Mouse (Mus musculus) hindbrain, embryonic 13.5 days (tissue): ENCODE data around the gene Bpifa2. TPM values are rescaled to one million over a fixed set of nuclear protein-coding genes. Genes with fewer than 3 reads are reported as not detected.
"Not testable (repeated sequence)": the region's sequence is repeated elsewhere in the genome, so short reads cannot be mapped to it uniquely, and the experiment has no call there.

ENCODE experiments used
- ATAC-seq: fragments of 200-750 bp; cut with Nextera tagmentation; 2 replicates; pipeline ENCODE4 v1.8.0; 2017; ENCODE audit warnings: moderate TSS enrichment; ENCODE audit not compliant: low FRiP score
- H3K27ac ChIP-seq: fragments of 300-500 bp; sonication (generic); 2 replicates; pipeline ENCODE4 v1.5.1; 2015; ENCODE audit warnings: inconsistent platforms, mild to moderate bottlenecking, moderate library complexity
- H3K27me3 ChIP-seq: fragments of 300-500 bp; sonication (generic); 2 replicates; pipeline ENCODE4 v1.6.1; 2015; ENCODE audit warnings: mild to moderate bottlenecking, inconsistent platforms
- H3K36me3 ChIP-seq: fragments of 300-500 bp; sonication (generic); 2 replicates; pipeline ENCODE4 v1.6.1; 2015; ENCODE audit warnings: mild to moderate bottlenecking, inconsistent platforms
- H3K4me1 ChIP-seq: fragments of 300-500 bp; sonication (generic); replicated peaks from 2 replicates; pipeline ENCODE4 v1.6.1; 2015; ENCODE audit warnings: inconsistent platforms
- H3K4me2 ChIP-seq: fragments of 300-500 bp; sonication (generic); 2 replicates; pipeline ENCODE4 v1.6.1; 2015; ENCODE audit warnings: inconsistent platforms, mild to moderate bottlenecking, moderate library complexity
- H3K4me3 ChIP-seq: fragments of 300-500 bp; sonication (generic); 2 replicates; pipeline ENCODE4 v1.5.1; 2015; ENCODE audit warnings: mild to moderate bottlenecking, inconsistent platforms
- H3K9ac ChIP-seq: fragments of 300-500 bp; sonication (generic); 2 replicates; pipeline ENCODE4 v1.6.1; 2015; ENCODE audit warnings: mild to moderate bottlenecking, inconsistent platforms
- H3K9me3 ChIP-seq: fragments of 300-500 bp; sonication (generic); 2 replicates; pipeline ENCODE4 v1.6.1; 2016; ENCODE audit warnings: inconsistent platforms
- WGBS: fragments of 180-500 bp; shearing (Covaris S2); methylation state at CpG from one replicate; pipeline ENCODE4 v1.1.7; 2015; 5-methylcytosine and 5-hydroxymethylcytosine counted together
- polyA plus RNA-seq: library from polyadenylated mRNA; unstranded; fragments of >200 nt; fragmentation: Nextera tagmentation; extraction: Ambion mirVana; gene quantifications from 2 replicates; pipeline ENCODE4 v1.2.1, GENCODE M21; 2015

Gene Bpifa2
- polyA plus RNA-seq, 1 experiment from 2014 or later, result not detected

DNA sequence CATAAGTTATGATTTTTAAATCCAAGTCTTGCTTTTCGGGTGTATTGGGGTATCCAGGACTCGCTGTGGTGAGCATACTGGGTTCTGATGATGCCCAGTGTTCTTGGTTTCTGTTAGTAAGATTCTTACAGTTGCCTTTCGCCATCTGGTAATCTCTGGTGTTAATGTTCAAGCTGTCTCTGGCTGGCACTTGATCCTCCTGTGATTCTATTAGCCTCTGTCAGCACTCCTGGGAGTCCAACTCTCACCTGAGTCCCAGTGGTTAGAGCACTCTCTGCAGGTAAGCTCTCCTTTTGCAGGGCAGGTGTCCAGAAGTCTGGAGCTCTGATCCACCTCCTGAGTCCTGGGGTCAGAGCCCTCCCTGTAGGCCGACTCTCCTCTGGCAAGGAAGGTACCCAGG is 16.6 kb downstream of the Bpifa2 start:
- WGBS, result 91% methylated on average over 4 of the region's 4 CpGs
- not testable (repeated sequence) for H3K27ac ChIP-seq, H3K4me1 ChIP-seq, H3K4me3 ChIP-seq, H3K9ac ChIP-seq, ATAC-seq, H3K4me2 ChIP-seq, H3K27me3 ChIP-seq, H3K36me3 ChIP-seq, H3K9me3 ChIP-seq

DNA sequence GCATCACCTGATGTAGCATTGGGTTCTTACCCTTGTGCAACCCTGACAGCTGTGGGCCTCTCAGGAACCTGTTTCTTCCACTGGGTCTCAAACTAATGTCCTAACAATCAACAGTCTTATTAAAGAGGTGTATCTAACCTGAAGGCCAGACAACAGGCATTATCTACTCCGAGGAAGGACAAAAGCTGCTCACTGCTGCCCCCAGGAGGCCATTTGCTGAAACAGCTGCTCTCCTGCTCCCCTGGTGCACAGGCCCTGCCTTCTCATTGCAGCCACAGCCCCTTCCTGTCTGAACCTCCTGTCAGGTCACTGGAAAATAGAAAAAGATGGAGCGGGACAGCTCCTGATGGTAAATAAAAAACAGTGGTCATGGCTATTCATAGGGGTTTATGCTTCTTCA is 30.9 kb downstream of the Bpifa2 start:
- 56% methylated on average over 2 of the region's 2 CpGs for WGBS
- Histone ChIP-seq H3K36me3 (no peaks in the 10 kb centered on the region), H3K9me3 (no peaks in the 10 kb centered on the region)

DNA sequence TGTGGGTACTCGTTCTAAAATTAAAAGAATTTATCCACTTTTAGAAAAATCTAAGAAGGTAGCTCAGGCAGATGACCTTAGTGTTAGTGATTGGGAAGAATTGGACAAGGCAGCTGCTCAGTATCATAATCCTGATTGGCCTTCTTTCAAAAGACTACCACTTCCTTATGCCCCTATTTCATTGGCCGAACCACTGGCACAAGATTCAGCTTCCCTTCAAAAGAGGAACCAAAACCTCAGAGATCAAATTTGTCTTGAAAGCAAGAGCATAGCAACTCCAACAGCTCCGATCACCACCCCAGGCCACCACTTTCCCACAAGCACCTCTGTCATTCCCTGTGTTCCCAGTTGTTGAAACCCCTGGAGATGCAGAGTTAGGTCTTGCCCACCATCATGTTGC is 36.7 kb downstream of the Bpifa2 start:
- 94% methylated on average over 3 of the region's 3 CpGs for WGBS
- no peaks in the 10 kb centered on the region for H3K9me3 ChIP-seq
- H3K27me3 ChIP-seq, result no peaks in the 10 kb centered on the region
- no peak overlapping the region for H3K9ac ChIP-seq
- H3K4me1 ChIP-seq, result peaks cover 4% of the 10 kb centered on the region
- H3K4me3 ChIP-seq, result no peak overlapping the region
- no peaks in the 10 kb centered on the region for H3K36me3 ChIP-seq
- H3K27ac ChIP-seq, result no peak overlapping the region
- ATAC-seq, result no peak
- H3K4me2 ChIP-seq, result no peak overlapping the region

More for the DNA sequence above, 30.9 kb downstream of the Bpifa2 start:
- H3K4me3 ChIP-seq, result no peak overlapping the region
- no peaks in the 10 kb centered on the region for H3K4me1 ChIP-seq
- no peak overlapping the region for H3K4me2 ChIP-seq
- H3K9ac ChIP-seq, result no peak overlapping the region
- no peak for ATAC-seq
- no peak overlapping the region for H3K27ac ChIP-seq
- H3K27me3 ChIP-seq, result no peaks in the 10 kb centered on the region

DNA sequence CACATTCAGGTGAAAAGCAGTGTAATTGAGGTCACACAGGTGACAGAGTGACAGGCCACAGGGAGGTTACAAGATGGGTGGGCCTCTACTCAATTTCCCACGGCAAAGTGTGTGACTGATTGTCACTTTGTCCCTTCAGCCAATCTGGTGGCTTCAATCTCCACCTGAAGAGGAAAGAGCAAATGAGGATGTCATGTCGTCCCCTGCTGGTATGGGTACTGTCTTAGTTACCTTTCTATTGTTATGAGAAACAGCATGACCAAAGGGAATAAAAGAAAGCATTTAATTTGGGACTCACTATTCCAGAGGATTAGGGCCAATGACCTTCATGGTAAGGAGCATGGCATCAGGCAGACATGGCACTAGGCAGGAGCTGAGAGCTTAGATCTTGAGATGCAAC is 50.6 kb downstream of the Bpifa2 start:
- Histone ChIP-seq H3K27ac (no peak overlapping the region), H3K27me3 (no peaks in the 10 kb centered on the region), H3K9ac (no peak overlapping the region), H3K9me3 (no peaks in the 10 kb centered on the region), H3K4me1 (no peaks in the 10 kb centered on the region), H3K4me3 (no peak overlapping the region), H3K4me2 (no peak overlapping the region), H3K36me3 (no peaks in the 10 kb centered on the region)
- 73% methylated on average over 2 of the region's 2 CpGs for WGBS
- no peak for ATAC-seq

Other genes with a start within 250 kb of the Bpifa2 start
- gene Efcab8, start 228.3 kb upstream of the Bpifa2 start, polyA plus RNA-seq, result not detected in 2 replicates
- gene Sun5, start 137.2 kb upstream of the Bpifa2 start, polyA plus RNA-seq, result not detected in 2 replicates
- gene Bpifb2, start 133.2 kb upstream of the Bpifa2 start, polyA plus RNA-seq, result not detected in 2 replicates
- not detected in 2 replicates for gene Bpifb6, start 107.9 kb upstream of the Bpifa2 start, polyA plus RNA-seq
- 0.12 TPM in 1 of 2 replicates, not detected in the other for gene Bpifb3, start 90.0 kb upstream of the Bpifa2 start, polyA plus RNA-seq
- gene Bpifb4, start 70.1 kb upstream of the Bpifa2 start, polyA plus RNA-seq, result not detected in 2 replicates
- gene Bpifa6, start 33.3 kb upstream of the Bpifa2 start, polyA plus RNA-seq, result not detected in 2 replicates
- gene Bpifa3, start 122.1 kb downstream of the Bpifa2 start, polyA plus RNA-seq, result not detected in 2 replicates
- gene Bpifa1, start 134.6 kb downstream of the Bpifa2 start, polyA plus RNA-seq, result not detected in 2 replicates
- not detected in 2 replicates for gene Bpifa5, start 154.3 kb downstream of the Bpifa2 start, polyA plus RNA-seq
- 0.27 TPM in 1 of 2 replicates, not detected in the other for gene Bpifb1, start 182.6 kb downstream of the Bpifa2 start, polyA plus RNA-seq
- 0.26 and 0.39 TPM in 2 replicates for gene Bpifb5, start 215.5 kb downstream of the Bpifa2 start, polyA plus RNA-seq
- not detected in 2 replicates for gene Bpifb9a, start 249.6 kb downstream of the Bpifa2 start, polyA plus RNA-seq